ENCODE assay signal across 17 mouse cellular contexts in genomic region chr15:42913285-42913684, GRCm38 (mm10).
DNase-seq lines count a peak whose midpoint lies in the region; ATAC-seq and TF ChIP-seq lines count a peak whose summit lies in the region.
"Had no signal": no experiment of that assay in that cellular context is flagged by ENCODE, and none has a peak within 500 bp of the region (broad histone marks: within the 10 kb centered on the region; RNA-seq: fewer than 3 reads in every experiment).

No protein-coding gene starts in this region.

- 18% methylated on average over 2 of the region's 2 CpGs for WGBS in hindbrain, embryonic 15.5 days
- 72% methylated on average over 2 of the region's 2 CpGs for whole genome bisulfite sequencing in limb, embryonic 10.5 days

- no peaks in the 10 kb centered on the region for H3K4me1 ChIP-seq in hindbrain, embryonic 15.5 days (replicated peaks)
- no peaks in the 10 kb centered on the region for H3K4me1 ChIP-seq in limb, embryonic 10.5 days
- H3K4me1 ChIP-seq: limb, embryonic 12.5 days; liver, embryonic 13.5 days; lung, embryonic 15.5 days had no signal

- H3K9ac ChIP-seq in hindbrain, embryonic 15.5 days, result no peak overlapping the region
- H3K9ac ChIP-seq: limb, embryonic 12.5 days; liver, embryonic 13.5 days; lung, embryonic 15.5 days had no signal

- no peak overlapping the region for H3K4me2 ChIP-seq in hindbrain, embryonic 15.5 days
- H3K4me2 ChIP-seq: limb, embryonic 12.5 days; liver, embryonic 13.5 days; lung, embryonic 15.5 days had no signal

- H3K4me3 ChIP-seq in layer of hippocampus, adult 2 months, result no peak overlapping the region
- no peak overlapping the region for H3K4me3 ChIP-seq in hindbrain, embryonic 15.5 days
- no peak overlapping the region for H3K4me3 ChIP-seq in limb, embryonic 10.5 days
- H3K4me3 ChIP-seq: limb, embryonic 12.5 days; liver, embryonic 13.5 days; lung, embryonic 15.5 days had no signal

- TF ChIP-seq CTCF in layer of hippocampus, adult 2 months (conservative IDR thresholded peaks at IDR 0.05), result no peak

- H3K36me3 ChIP-seq in hindbrain, embryonic 15.5 days, result no peaks in the 10 kb centered on the region
- no peaks in the 10 kb centered on the region for H3K36me3 ChIP-seq in limb, embryonic 10.5 days
- H3K36me3 ChIP-seq: limb, embryonic 12.5 days; liver, embryonic 13.5 days; lung, embryonic 15.5 days had no signal

- no peaks in the 10 kb centered on the region for H3K9me3 ChIP-seq in hindbrain, embryonic 15.5 days
- no peaks in the 10 kb centered on the region for H3K9me3 ChIP-seq in limb, embryonic 10.5 days (replicated peaks)
- H3K9me3 ChIP-seq: limb, embryonic 12.5 days; liver, embryonic 13.5 days; lung, embryonic 15.5 days had no signal

- ATAC-seq in hindbrain, embryonic 15.5 days (ENCODE audit: low FRiP score, low read depth), result peak; percentile 20; the same call in 1 of the 2 replicates

- H3K27me3 ChIP-seq in hindbrain, embryonic 15.5 days, result no peaks in the 10 kb centered on the region
- H3K27me3 ChIP-seq in limb, embryonic 10.5 days (ENCODE audit: low read depth, poor library complexity, severe bottlenecking), result 0 out of 2 replicates have a peak, but pooled peaks cover 3% of the 10 kb centered on the region
- H3K27me3 ChIP-seq: limb, embryonic 12.5 days; liver, embryonic 13.5 days; lung, embryonic 15.5 days had no signal

- DNase-seq in layer of hippocampus, adult 2 months (ENCODE audit: low spot score in 2 of 2), result no peak
- DNase-seq in layer of hippocampus, postnatal 36 days, result no peak
- peak; percentile 31 for DNase-seq in embryo, embryonic 10 days (ENCODE audit: low spot score)
- peak; percentile 22 for DNase-seq in retina, embryonic 14.5 days (ENCODE audit: low spot score)
- no peak for DNase-seq in cerebellum, adult 8-10 months
- no peak for DNase-seq in limb, embryonic 10.5 days (ENCODE audit: low spot score)
- DNase-seq: cerebellum, adult 11-12 months; heart, postnatal 4 days; kidney, adult 2 months; kidney, postnatal 14 days; liver, embryonic 13.5 days; spleen, adult 18-20 months; thymus, adult 2 months had no signal

- H3K27ac ChIP-seq in layer of hippocampus, adult 2 months, result peak overlapping the region; percentile 28; the same call in 1 of the 2 replicates
- no peak overlapping the region for H3K27ac ChIP-seq in hindbrain, embryonic 15.5 days (replicated peaks)
- no peak overlapping the region for H3K27ac ChIP-seq in limb, embryonic 10.5 days
- H3K27ac ChIP-seq: limb, embryonic 12.5 days; liver, embryonic 13.5 days; lung, embryonic 15.5 days; macrophage had no signal

Comparison
In these comparisons a context has a peak if more than half of its experiments do, and no peak if none do; other contexts are left out.
1. DNase-seq: peak in embryo, embryonic 10 days (single experiment) and retina, embryonic 14.5 days (single experiment); none in layer of hippocampus, adult 2 months (0 of 2), layer of hippocampus, postnatal 36 days (0 of 2), cerebellum, adult 8-10 months (single experiment) and limb, embryonic 10.5 days (single experiment).